Mouse (Mus musculus): ENCODE results near the gene Gm49384. TPM values are rescaled to one million over a fixed set of nuclear protein-coding genes. Genes with fewer than 3 reads are reported as not detected.
"Not testable (repeated sequence)": the region's sequence is repeated elsewhere in the genome, so short reads cannot be mapped to it uniquely, and the experiment has no call there.

Gm49384 gene
- polyA plus RNA-seq, 1 experiment from 2014 or later = 31.2 TPM

- H3K36me3 ChIP-seq (replicated peaks) = peaks cover 23% of the 10 kb centered on the region
- H3K4me1 ChIP-seq, H3K27me3 ChIP-seq, H3K9me3 ChIP-seq: not testable (repeated sequence)
- peak within 1 kb of the TSS; percentile 95 for H3K27ac ChIP-seq
- peak within 1 kb of the TSS; percentile 72 for H3K4me3 ChIP-seq (replicated peaks)
- under 1% methylated on average over 60 of the region's 68 CpGs for WGBS
- peak; percentile 99 for ATAC-seq (ENCODE audit: low FRiP score)
- peak within 1 kb of the TSS; percentile 89 for H3K9ac ChIP-seq
- H3K4me2 ChIP-seq = peak within 1 kb of the TSS; percentile 64
Measured at GRCm38 (mm10) chr12:69158765-69159577, 45.1 kb downstream of the Gm49384 start, which contains the start of gene Rps29. TSS of gene Rps29 (minus strand) at chr12:69159186.

DNA sequence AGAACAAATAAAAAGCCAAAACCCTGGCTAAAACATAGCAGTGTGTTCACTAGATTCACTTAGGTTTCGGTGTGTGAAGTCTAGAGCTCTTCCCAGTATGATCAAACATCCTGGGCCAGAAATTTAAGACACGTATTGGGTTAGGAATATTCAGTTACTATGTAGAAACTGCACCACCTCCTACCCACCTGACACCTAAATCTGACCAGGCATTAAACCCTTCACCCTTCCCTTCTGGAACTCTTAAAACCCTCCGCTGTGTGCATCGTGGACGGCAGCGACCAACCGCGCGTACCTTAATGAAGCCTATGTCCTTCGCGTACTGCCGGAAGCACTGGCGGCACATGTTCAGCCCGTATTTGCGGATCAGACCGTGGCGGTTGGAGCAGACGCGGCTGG lies 45.7 kb downstream of the Gm49384 start:
- Histone ChIP-seq H3K4me1 (peaks cover 9% of the 10 kb centered on the region), H3K36me3 (replicated peaks) (peaks cover 23% of the 10 kb centered on the region), H3K4me2 (peak overlapping the region; percentile 64), H3K27me3 (no peaks in the 10 kb centered on the region), H3K9me3 (no peaks in the 10 kb centered on the region), H3K9ac (peak overlapping the region; percentile 89), H3K4me3 (replicated peaks) (peak overlapping the region; percentile 72), H3K27ac (peak overlapping the region; percentile 95)
- ATAC-seq (ENCODE audit: low FRiP score) = peak; percentile 15; the same call in 1 of the 2 replicates
- under 1% methylated on average over 19 of the region's 19 CpGs for WGBS

GRCm38 (mm10) chr12:69157107-69157506 lies 47.0 kb downstream of the Gm49384 start:
- 94% methylated on average over 2 of the region's 2 CpGs for WGBS
- Histone ChIP-seq H3K9me3 (no peaks in the 10 kb centered on the region), H3K4me1 (peaks cover 9% of the 10 kb centered on the region), H3K9ac (no peak overlapping the region), H3K4me2 (peak overlapping the region; percentile 64; the same call in 1 of the 2 replicates), H3K27ac (no peak overlapping the region), H3K4me3 (replicated peaks) (no peak overlapping the region), H3K27me3 (no peaks in the 10 kb centered on the region), H3K36me3 (replicated peaks) (peaks cover 23% of the 10 kb centered on the region)
- no peak for ATAC-seq (ENCODE audit: low FRiP score)

DNA sequence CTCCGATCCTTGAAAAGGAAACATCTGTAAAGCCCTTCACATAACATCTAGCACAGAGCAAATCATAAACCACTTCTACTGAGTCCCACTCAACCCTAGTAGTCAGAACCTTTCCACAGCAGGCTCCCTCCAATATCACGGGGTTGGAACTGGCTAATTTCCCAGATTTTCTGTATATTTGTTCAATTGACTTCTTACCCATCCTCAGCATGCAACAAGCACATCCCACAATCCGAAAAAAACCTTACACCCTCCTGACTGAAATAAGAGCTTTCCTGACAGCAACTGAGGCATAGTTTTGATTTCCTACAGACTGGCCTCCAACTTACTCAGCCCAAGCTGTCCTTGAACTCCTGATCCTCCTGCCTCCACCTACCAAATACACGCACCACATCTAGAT lies 47.6 kb downstream of the Gm49384 start:
- Histone ChIP-seq H3K36me3 (replicated peaks) (peaks cover 23% of the 10 kb centered on the region), H3K27me3 (no peaks in the 10 kb centered on the region), H3K4me3 (replicated peaks) (no peak overlapping the region), H3K4me1 (peaks cover 9% of the 10 kb centered on the region), H3K27ac (no peak overlapping the region), H3K9me3 (no peaks in the 10 kb centered on the region), H3K4me2 (no peak overlapping the region), H3K9ac (no peak overlapping the region)
- 92% methylated on average over 4 of the region's 4 CpGs for WGBS
- ATAC-seq (ENCODE audit: low FRiP score) = no peak

GRCm38 (mm10) chr12:69155923-69156322 lies 48.1 kb downstream of the Gm49384 start:
- Histone ChIP-seq H3K9ac (no peak overlapping the region), H3K9me3 (no peaks in the 10 kb centered on the region), H3K27ac (no peak overlapping the region), H3K4me3 (replicated peaks) (no peak overlapping the region), H3K36me3 (replicated peaks) (peaks cover 23% of the 10 kb centered on the region), H3K4me2 (no peak overlapping the region), H3K4me1 (peaks cover 9% of the 10 kb centered on the region), H3K27me3 (no peaks in the 10 kb centered on the region)
- 81% methylated on average over 2 of the region's 2 CpGs for WGBS
- ATAC-seq (ENCODE audit: low FRiP score) = no peak

GRCm38 (mm10) chr12:69150049-69150448 lies 54.0 kb downstream of the Gm49384 start:
- Histone ChIP-seq H3K9me3 (no peaks in the 10 kb centered on the region), H3K27ac (no peak overlapping the region), H3K9ac (no peak overlapping the region), H3K4me1 (no peaks in the 10 kb centered on the region), H3K4me2 (no peak overlapping the region), H3K27me3 (no peaks in the 10 kb centered on the region), H3K36me3 (replicated peaks) (0 out of 2 replicates have a peak, but pooled peaks cover under 1% of the 10 kb centered on the region), H3K4me3 (replicated peaks) (no peak overlapping the region)
- ATAC-seq (ENCODE audit: low FRiP score) = no peak
- WGBS = 88% methylated on average over 13 of the region's 13 CpGs

GRCm38 (mm10) chr12:69147166-69147735 lies 56.8 kb downstream of the Gm49384 start:
- ATAC-seq (ENCODE audit: low FRiP score) = no peak

DNA sequence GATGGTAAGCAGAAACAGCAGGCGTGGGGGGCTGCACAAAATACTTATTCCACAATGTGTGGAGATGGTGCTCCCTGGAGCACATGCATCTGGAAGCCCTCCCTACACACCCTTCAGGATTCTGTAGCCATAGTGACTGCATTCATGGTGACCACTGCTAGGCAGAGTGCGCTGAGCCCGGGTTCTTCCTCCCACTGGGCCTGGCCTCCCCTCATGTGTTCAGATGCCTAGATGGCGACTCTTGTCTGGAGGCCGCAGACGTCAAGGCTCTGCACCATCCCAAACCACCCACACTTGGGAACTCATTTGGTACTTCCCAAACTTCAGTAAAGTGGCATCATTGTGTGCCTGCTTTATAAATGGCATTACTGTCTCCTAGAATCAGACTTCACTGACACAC lies 60.6 kb downstream of the Gm49384 start:
- Histone ChIP-seq H3K9me3 (no peaks in the 10 kb centered on the region), H3K4me1 (no peaks in the 10 kb centered on the region), H3K36me3 (replicated peaks) (no peaks in the 10 kb centered on the region), H3K27me3 (no peaks in the 10 kb centered on the region), H3K27ac (no peak overlapping the region), H3K4me3 (replicated peaks) (no peak overlapping the region), H3K4me2 (no peak overlapping the region), H3K9ac (no peak overlapping the region)
- ATAC-seq (ENCODE audit: low FRiP score) = no peak
- WGBS = 69% methylated on average over 6 of the region's 6 CpGs

More at GRCm38 (mm10) chr12:69147166-69147735, 56.8 kb downstream of the Gm49384 start:
- H3K9ac ChIP-seq = no peak overlapping the region
- no peaks in the 10 kb centered on the region for H3K27me3 ChIP-seq
- H3K9me3 ChIP-seq = no peaks in the 10 kb centered on the region
- WGBS = 94% methylated on average over 5 of the region's 5 CpGs
- no peak overlapping the region for H3K27ac ChIP-seq
- no peak overlapping the region for H3K4me3 ChIP-seq (replicated peaks)
- no peaks in the 10 kb centered on the region for H3K36me3 ChIP-seq (replicated peaks)
- H3K4me1 ChIP-seq = no peaks in the 10 kb centered on the region
- no peak overlapping the region for H3K4me2 ChIP-seq

- Histone ChIP-seq H3K4me3 (replicated peaks) (no peak overlapping the region), H3K27me3 (no peaks in the 10 kb centered on the region), H3K4me2 (no peak overlapping the region), H3K27ac (no peak overlapping the region), H3K9me3 (no peaks in the 10 kb centered on the region), H3K36me3 (replicated peaks) (no peaks in the 10 kb centered on the region), H3K4me1 (no peaks in the 10 kb centered on the region), H3K9ac (no peak overlapping the region)
- 90% methylated on average over 7 of the region's 7 CpGs for WGBS
- no peak for ATAC-seq (ENCODE audit: low FRiP score)
Measured at GRCm38 (mm10) chr12:69139841-69140240, 64.2 kb downstream of the Gm49384 start.

Small RNAs within 50 kb of the gene (microRNA-seq; reads per million reads assigned to microRNA genes)
- gene Gm47287 (not detected), gene Gm47295 (1.7 reads per million)

Other genes starting within 250 kb of the Gm49384 start
- 1,451 and 1,514 TPM in 2 replicates for gene Rps29, start 45.1 kb downstream of the Gm49384 start, polyA plus RNA-seq (2016; fragmentation: Nextera tagmentation; extraction: Ambion mirVana)
- gene Lrr1, start 35.5 kb downstream of the Gm49384 start, polyA plus RNA-seq (2016; fragmentation: Nextera tagmentation; extraction: Ambion mirVana) = 29.7 and 32.0 TPM in 2 replicates
- 480 and 487 TPM in 2 replicates for gene Rpl36al, start 20.2 kb downstream of the Gm49384 start, polyA plus RNA-seq (2016; fragmentation: Nextera tagmentation; extraction: Ambion mirVana)
- 45.6 and 46.6 TPM in 2 replicates for gene Mgat2, start 20.1 kb downstream of the Gm49384 start, polyA plus RNA-seq (2016; fragmentation: Nextera tagmentation; extraction: Ambion mirVana)
- 38.6 and 41.0 TPM in 2 replicates for gene Gm49383, start 7.2 kb downstream of the Gm49384 start, polyA plus RNA-seq (2016; fragmentation: Nextera tagmentation; extraction: Ambion mirVana)
- 15.0 and 17.4 TPM in 2 replicates for gene Dnaaf2, start 5.8 kb downstream of the Gm49384 start, polyA plus RNA-seq (2016; fragmentation: Nextera tagmentation; extraction: Ambion mirVana)
- gene Pole2, start 23.9 kb upstream of the Gm49384 start, polyA plus RNA-seq (2016; fragmentation: Nextera tagmentation; extraction: Ambion mirVana) = 26.3 and 27.1 TPM in 2 replicates
- gene Klhdc1, start 36.9 kb upstream of the Gm49384 start, polyA plus RNA-seq (2016; fragmentation: Nextera tagmentation; extraction: Ambion mirVana) = 3.5 and 5.5 TPM in 2 replicates
- 243 and 245 TPM in 2 replicates for gene Klhdc2, start 92.4 kb upstream of the Gm49384 start, polyA plus RNA-seq (2016; fragmentation: Nextera tagmentation; extraction: Ambion mirVana)
- 93.3 and 98.4 TPM in 2 replicates for gene Nemf, start 152.9 kb upstream of the Gm49384 start, polyA plus RNA-seq (2016; fragmentation: Nextera tagmentation; extraction: Ambion mirVana)
- 46.8 and 54.6 TPM in 2 replicates for gene Arf6, start 167.9 kb upstream of the Gm49384 start, polyA plus RNA-seq (2016; fragmentation: Nextera tagmentation; extraction: Ambion mirVana)
- gene Gm9887, start 168.2 kb upstream of the Gm49384 start, polyA plus RNA-seq (2016; fragmentation: Nextera tagmentation; extraction: Ambion mirVana) = 2.1 and 2.3 TPM in 2 replicates